Mouse (Mus musculus) spleen, adult 12 weeks (tissue): ENCODE data around the gene Ssbp1.

Experiments used
- DNase-seq: peaks from one replicate; pipeline ENCODE4 v3.0.0; 2022; ENCODE audit warnings: low spot score

The Ssbp1 gene

DNA sequence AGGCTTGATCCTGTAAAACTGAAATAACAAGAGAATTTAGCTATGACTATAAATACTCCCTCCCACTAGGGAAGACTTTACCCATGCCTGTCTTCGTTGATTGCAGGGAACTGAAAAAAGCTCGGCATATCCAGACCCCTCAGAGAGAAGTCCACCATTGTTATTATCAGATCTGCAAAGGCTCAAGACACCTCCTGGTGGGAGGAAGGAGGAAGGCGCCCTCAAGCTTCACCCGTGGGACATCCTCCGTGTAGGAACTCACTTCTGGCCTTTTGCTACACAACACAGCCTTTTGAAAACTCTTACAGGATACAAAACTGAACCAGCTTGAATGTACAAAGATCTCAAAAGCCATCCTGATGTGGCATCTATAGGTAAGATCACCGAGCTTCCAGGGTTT is 5.4 kb upstream of the Ssbp1 start:
- no peak for DNase-seq

DNA sequence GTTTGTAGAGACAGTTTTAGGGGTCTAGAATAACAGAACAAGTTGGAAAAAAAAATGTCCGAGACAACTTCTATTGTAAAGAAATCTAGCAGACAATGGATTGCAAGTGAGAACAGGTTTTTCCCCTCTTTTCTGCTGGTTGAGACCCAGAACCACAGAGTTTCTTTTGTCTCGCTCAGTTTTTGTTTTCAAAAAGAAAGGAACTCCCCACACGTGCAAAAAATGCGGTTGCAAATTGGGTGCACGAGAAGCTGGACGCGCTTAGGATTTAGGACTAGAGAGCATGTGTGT is 513 bp downstream of the Ssbp1 start:
- no peak for DNase-seq

DNA sequence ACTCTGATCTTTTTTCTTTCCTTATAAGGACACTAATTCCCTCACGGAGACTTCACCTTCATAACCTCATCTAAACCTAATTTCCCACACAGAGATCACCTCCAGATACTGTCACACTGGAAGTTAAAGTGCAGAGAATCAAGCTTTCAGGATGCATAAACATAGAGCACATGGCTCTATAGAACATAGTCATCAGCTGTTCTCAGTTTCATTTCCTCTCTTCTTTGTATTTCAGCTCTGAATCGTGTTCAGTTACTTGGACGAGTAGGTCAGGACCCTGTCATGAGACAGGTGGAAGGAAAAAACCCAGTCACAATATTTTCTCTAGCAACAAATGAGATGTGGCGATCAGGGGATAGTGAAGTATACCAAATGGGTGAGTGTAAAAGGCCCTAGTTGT is 5.0 kb downstream of the Ssbp1 start:
- no peak for DNase-seq

- DNase-seq: no peak
Measured at GRCm38 (mm10) chr6:40479705-40480104, 8.6 kb downstream of the Ssbp1 start.

DNA sequence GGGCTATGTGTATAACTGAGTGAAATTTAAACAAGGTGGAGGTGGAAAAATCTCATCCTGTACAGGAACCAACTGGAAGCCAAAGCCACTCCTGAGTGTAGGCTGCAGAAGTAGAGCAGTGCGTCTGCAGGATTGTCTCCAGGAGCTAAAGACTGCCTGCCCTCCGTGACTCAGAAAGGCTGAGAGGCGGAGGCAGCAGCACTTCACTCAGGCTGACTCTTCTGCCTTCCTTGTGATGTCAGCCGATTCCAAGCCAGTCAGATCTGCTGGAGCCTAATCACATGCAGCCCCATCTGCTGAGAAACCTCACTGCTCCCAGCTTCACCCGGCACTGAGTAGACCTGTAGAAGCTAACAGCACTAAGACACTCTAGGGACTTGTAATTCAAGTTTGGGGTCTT is 11.2 kb downstream of the Ssbp1 start:
- no peak for DNase-seq

- no peak for DNase-seq
Measured at GRCm38 (mm10) chr6:40490933-40491332, 19.8 kb downstream of the Ssbp1 start, which contains the start of gene Tas2r137. TSS of gene Tas2r137 (plus strand) at chr6:40491233.

DNA sequence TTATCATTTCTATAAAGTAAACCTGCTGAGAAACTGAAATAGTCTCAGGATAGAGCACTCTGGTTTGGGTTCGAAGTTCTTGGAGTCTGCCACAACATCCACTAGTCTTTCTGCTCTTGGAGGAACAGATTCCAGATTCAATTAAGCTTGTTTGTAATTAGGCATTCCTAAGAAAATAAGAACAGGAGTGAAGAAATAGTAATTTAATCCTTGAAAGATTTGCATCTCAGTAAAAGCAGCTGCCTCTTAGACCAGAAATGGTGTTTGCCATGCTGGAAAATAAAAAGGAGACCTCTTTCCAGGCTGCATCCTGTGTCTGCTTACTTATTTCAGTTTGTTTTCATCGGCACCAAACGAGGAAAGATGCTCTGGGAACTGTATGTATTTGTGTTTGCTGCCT is 22.1 kb downstream of the Ssbp1 start, which contains the start of gene Tas2r108:
Gene Tas2r108 (plus strand): TSS at position 301 of the 400 bp plus-strand sequence.
- no peak for DNase-seq

DNA sequence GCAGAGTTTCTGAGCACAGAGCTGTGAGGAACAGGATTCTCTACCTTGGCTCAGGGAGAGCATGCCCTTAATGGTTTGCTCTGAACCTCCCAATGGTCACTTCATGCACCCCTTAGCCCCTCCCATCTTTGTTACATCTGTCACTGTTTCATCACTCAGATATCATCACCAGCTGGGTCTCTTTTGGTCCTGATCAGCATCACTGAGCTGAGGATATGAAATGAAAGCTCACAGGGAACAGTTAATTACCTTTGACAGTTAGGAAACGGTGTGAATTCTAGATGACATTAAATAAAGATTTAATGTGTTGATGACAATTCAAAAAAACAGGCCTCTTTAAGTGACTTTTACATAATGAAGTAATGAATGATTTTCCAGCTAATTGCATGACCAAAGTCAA is 48.3 kb downstream of the Ssbp1 start, which contains the start of gene Prss37:
Gene Prss37 (minus strand): TSS at position 101 of the 400 bp plus-strand sequence.
- DNase-seq: no peak
